Mouse (Mus musculus) midbrain, postnatal 0 days (tissue): ENCODE measurements around the gene Cntfr. TPM values are rescaled to one million over a fixed set of nuclear protein-coding genes. Genes with fewer than 3 reads are reported as not detected.

Experiments
- ATAC-seq: fragments of 200-750 bp; cut with Nextera tagmentation; 2 replicates; pipeline ENCODE4 v1.8.0; 2017; ENCODE audit warnings: moderate number of reproducible peaks, mild to moderate bottlenecking, moderate TSS enrichment, moderate library complexity; ENCODE audit not compliant: low FRiP score
- DNase-seq: peaks from one replicate; pipeline ENCODE4 v3.0.0-alpha.2; 2015; ENCODE audit warnings: low spot score
- H3K27ac ChIP-seq: fragments of 300-500 bp; sonication (generic); 2 replicates; pipeline ENCODE4 v1.5.1; 2014; ENCODE audit warnings: low read depth, mild to moderate bottlenecking, low read length, mixed read lengths
- H3K27me3 ChIP-seq: fragments of 300-500 bp; sonication (generic); 2 replicates; pipeline ENCODE4 v1.6.1; 2014; ENCODE audit warnings: low read length, control low read depth, mixed read lengths; ENCODE audit not compliant: insufficient read depth
- H3K36me3 ChIP-seq: fragments of 300-500 bp; sonication (generic); 2 replicates; pipeline ENCODE4 v1.6.1; 2014; ENCODE audit warnings: low read length, control low read depth, mixed read lengths; ENCODE audit not compliant: insufficient read depth
- H3K4me1 ChIP-seq: fragments of 300-500 bp; sonication (generic); 2 replicates; pipeline ENCODE4 v1.6.1; 2014; ENCODE audit warnings: mild to moderate bottlenecking, control low read depth, antibody characterized with exemption, low read length, mixed read lengths; ENCODE audit not compliant: insufficient read depth
- H3K4me2 ChIP-seq: fragments of 300-500 bp; sonication (generic); 2 replicates; pipeline ENCODE4 v1.6.1; 2014; ENCODE audit warnings: low read depth, mild to moderate bottlenecking, low read length, mixed read lengths; ENCODE audit not compliant: poor library complexity, severe bottlenecking
- H3K4me3 ChIP-seq: fragments of 300-500 bp; sonication (generic); 2 replicates; pipeline ENCODE4 v1.5.1; 2014; ENCODE audit warnings: low read depth, mild to moderate bottlenecking, low read length, moderate library complexity
- H3K9ac ChIP-seq: fragments of 300-500 bp; sonication (generic); replicated peaks from 2 replicates; pipeline ENCODE4 v1.6.1; 2014; ENCODE audit warnings: mild to moderate bottlenecking, low read length, moderate library complexity, mixed read lengths; ENCODE audit not compliant: poor library complexity, severe bottlenecking
- H3K9me3 ChIP-seq: fragments of 300-500 bp; sonication (generic); 2 replicates; pipeline ENCODE4 v1.6.1; 2016; ENCODE audit warnings: low read length, control low read depth
- CTCF ChIP-seq: IDR thresholded peaks from 2 replicates; pipeline ENCODE4 v1.5.1; 2016; ENCODE audit warnings: antibody characterized with exemption, mild to moderate bottlenecking
- WGBS: fragments of 180-500 bp; shearing (Covaris S2); extraction: QIAGEN DNeasy Blood & Tissue Kit; methylation state at CpG from one replicate; pipeline ENCODE4 v1.1.7; 2014; 5-methylcytosine and 5-hydroxymethylcytosine counted together
- polyA plus RNA-seq: library from polyadenylated mRNA; unstranded; fragments of >200 nt; fragmentation: Nextera tagmentation; extraction: Ambion mirVana; gene quantifications from 2 replicates; pipeline ENCODE4 v1.2.1, GENCODE M21; 2015
- total RNA-seq: library from RNA; depleted of rRNA; stranded (reverse); fragments of >200 nt; gene quantifications from 2 replicates; pipeline ENCODE4 v1.2.3, GENCODE M21; 2014

The Cntfr gene
- total and polyA plus RNA-seq, 2 experiments from 2014 or later: 20.1 to 69.2 TPM

DNA sequence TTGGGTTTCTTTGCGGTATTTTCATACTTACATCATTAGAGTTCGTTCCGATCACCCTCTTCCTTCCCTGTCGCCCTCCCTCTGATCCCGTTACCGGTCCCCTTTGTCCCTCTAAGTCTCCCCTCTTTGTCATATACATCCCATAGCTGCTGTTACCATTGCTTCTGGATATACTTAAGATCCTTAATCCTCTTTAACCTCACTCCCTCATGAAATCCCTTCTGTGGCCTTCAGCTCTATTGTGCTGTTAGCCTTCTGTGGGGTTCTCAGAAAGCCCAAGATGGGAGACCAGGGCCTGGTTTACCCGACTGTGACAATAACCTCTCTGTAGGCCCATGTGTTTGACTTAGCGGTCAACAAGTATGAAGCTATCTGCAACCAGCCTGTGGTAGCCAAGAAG lies 62.3 kb downstream of the Cntfr start:
- H3K4me1 ChIP-seq: peaks cover 20% of the 10 kb centered on the region
- H3K4me3 ChIP-seq: no peak overlapping the region
- ATAC-seq: no peak
- WGBS: 46% methylated on average over 8 of the region's 8 CpGs
- H3K27ac ChIP-seq: no peak overlapping the region
- H3K9ac ChIP-seq: no peak overlapping the region
- no peaks in the 10 kb centered on the region for H3K9me3 ChIP-seq
- H3K4me2 ChIP-seq: no peak overlapping the region
- peaks cover 4% of the 10 kb centered on the region; the same call in 1 of the 2 replicates for H3K36me3 ChIP-seq
- no peaks in the 10 kb centered on the region for H3K27me3 ChIP-seq
- TF ChIP-seq CTCF: no peak
- no peak for DNase-seq

DNA sequence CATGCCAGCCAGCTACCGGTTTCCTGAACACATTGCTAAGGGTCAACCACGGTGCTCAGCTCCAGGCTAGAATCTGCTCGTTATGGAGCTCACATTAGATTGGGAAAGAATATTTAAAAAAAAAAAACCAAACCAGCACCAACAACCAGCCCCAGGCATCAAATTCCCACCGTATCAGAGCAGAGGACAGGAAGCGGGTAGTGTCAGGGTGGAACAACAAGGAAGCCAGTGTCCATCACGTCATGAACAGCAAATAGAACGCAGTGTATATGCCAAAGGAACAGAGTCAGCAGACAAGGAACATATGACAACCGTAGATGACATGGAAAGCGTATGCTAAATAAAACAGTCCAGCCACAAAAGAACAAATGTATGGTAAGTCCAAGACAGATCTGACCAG lies 63.9 kb downstream of the Cntfr start:
- Histone ChIP-seq H3K4me3 (no peak overlapping the region), H3K9me3 (no peaks in the 10 kb centered on the region), H3K36me3 (peaks cover 4% of the 10 kb centered on the region; the same call in 1 of the 2 replicates), H3K4me2 (no peak overlapping the region), H3K9ac (no peak overlapping the region), H3K27me3 (no peaks in the 10 kb centered on the region), H3K4me1 (peaks cover 17% of the 10 kb centered on the region), H3K27ac (no peak overlapping the region)
- WGBS: 70% methylated on average over 9 of the region's 9 CpGs
- no peak for DNase-seq
- no peak for ATAC-seq
- TF ChIP-seq CTCF: no peak

DNA sequence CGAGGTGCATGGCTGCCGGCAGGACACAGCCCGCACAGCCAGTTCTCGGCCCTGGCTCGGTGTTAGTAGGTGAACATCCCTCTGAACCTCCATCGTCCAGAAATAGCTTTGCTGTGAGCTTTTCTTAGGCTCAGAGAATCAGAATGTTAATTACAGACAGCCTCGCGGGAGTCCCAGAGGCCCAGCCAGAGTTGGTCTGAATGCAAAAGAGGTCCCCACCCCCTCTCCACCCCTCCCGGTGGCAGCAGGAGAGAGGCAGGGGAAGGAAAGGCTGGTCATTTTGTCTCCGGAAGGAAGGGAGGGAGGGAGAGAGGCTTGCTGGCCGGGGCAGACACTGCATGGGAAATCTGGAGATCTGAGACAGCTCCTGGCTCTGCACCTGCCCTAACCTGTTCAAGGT lies 65.5 kb downstream of the Cntfr start:
- Histone ChIP-seq H3K4me1 (peaks cover 17% of the 10 kb centered on the region), H3K4me3 (no peak overlapping the region), H3K27me3 (no peaks in the 10 kb centered on the region), H3K4me2 (no peak overlapping the region), H3K9ac (no peak overlapping the region), H3K36me3 (no peaks in the 10 kb centered on the region), H3K9me3 (no peaks in the 10 kb centered on the region), H3K27ac (peak overlapping the region; percentile 51)
- 6% methylated on average over 11 of the region's 11 CpGs for WGBS
- peak; percentile 64 for DNase-seq
- TF ChIP-seq CTCF: no peak
- peak; percentile 59 for ATAC-seq

DNA sequence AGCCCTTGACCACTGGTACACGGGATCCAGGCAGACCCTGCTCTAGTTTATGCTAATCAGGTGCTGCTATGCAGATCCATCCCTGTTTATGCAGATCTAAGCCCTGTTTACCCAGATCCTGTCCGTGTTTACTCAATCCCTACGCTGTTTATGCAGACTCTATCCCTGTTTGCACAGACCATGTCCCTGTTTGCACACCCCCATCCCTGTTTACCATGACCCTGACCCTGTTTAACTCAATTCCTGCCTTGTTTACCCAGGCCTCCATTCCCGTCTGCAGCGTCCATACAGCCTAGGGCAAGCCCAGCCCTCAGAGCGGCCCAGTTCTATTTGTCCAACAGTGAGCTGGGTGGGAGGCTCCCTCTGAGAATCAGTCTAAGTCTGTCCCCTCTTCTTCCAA lies 66.7 kb downstream of the Cntfr start:
- 40% methylated on average over 6 of the region's 6 CpGs for WGBS

DNA sequence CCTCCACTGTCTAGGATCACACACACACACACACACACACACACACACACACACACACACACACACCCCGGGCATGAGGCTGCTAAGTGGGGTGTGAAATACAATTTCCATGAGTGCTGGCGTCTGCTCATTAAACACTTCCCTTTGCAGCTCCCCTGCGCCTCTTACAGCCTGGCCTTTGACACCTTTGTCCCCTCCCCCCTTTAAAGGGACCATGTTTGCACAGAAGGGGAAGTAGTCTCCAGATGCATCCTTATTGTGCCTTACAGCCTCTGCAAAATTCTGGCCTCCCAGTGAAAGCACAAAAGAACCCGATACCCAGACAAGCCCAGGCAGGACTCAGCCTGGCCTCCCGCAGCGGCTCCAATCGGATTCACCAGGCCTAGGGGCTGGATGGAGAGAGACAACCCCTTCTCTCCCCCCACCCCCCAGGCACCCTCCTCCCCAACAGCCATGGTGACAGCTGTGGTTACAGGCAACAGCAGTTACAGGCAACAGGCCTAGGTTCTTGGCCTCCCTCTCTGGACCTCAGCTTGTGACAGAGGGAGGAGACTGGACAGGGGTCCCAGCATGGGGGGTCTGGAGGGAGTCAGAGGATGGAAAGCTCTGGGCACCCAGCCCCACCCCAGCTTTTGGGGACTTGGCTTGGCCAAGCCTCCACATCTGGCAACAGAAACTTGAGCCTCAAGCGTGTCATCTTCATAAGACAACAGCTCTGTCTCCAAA lies 68.5 kb downstream of the Cntfr start:
- H3K27me3 ChIP-seq: no peaks in the 10 kb centered on the region
- no peaks in the 10 kb centered on the region for H3K36me3 ChIP-seq
- no peak overlapping the region for H3K27ac ChIP-seq
- H3K9me3 ChIP-seq: no peaks in the 10 kb centered on the region
- 14% methylated on average over 8 of the region's 8 CpGs for WGBS
- 0 out of 2 replicates have a peak, but pooled peaks have one; percentile 8 for ATAC-seq
- no peak overlapping the region for H3K9ac ChIP-seq
- no peak overlapping the region for H3K4me2 ChIP-seq
- H3K4me3 ChIP-seq: no peak overlapping the region
- H3K4me1 ChIP-seq: peaks cover 17% of the 10 kb centered on the region; the same call in 1 of the 2 replicates
- DNase-seq: peak; percentile 55
- no peak for TF ChIP-seq CTCF

More for the DNA sequence above, 66.7 kb downstream of the Cntfr start:
- ATAC-seq (no peak), DNase-seq (no peak)
- no peaks in the 10 kb centered on the region for H3K9me3 ChIP-seq
- H3K4me1 ChIP-seq: peaks cover 17% of the 10 kb centered on the region; the same call in 1 of the 2 replicates
- H3K27ac ChIP-seq: no peak overlapping the region
- no peak for TF ChIP-seq CTCF
- no peak overlapping the region for H3K4me2 ChIP-seq
- no peak overlapping the region for H3K4me3 ChIP-seq
- H3K27me3 ChIP-seq: no peaks in the 10 kb centered on the region
- H3K9ac ChIP-seq: no peak overlapping the region
- H3K36me3 ChIP-seq: no peaks in the 10 kb centered on the region

DNA sequence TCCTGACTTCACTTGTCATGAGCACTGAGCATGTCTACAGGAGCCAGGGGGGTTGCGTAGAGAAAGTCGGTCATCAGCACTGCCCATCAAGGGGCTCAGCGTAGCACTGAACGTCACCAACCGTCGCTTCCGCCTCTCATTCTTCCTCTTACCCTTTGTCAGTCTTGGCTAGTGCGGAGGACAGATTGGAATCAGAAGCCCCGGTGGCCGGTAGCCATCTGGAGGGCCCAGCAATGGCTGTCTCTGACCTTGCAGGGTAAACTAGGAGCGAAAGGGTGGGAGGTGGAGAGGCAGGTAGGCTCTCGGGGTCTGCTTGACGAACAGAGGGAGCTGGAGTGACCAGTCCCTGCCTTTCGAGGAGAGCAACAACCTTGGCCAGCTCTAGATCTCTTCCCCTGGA lies 74.8 kb downstream of the Cntfr start:
- no peak for DNase-seq
- H3K9ac ChIP-seq: no peak overlapping the region
- WGBS: 87% methylated on average over 14 of the region's 14 CpGs
- H3K9me3 ChIP-seq: no peaks in the 10 kb centered on the region
- no peaks in the 10 kb centered on the region; the same call in 1 of the 2 replicates for H3K4me1 ChIP-seq
- H3K27ac ChIP-seq: no peak overlapping the region
- no peaks in the 10 kb centered on the region for H3K36me3 ChIP-seq
- H3K4me3 ChIP-seq: no peak overlapping the region
- no peak for TF ChIP-seq CTCF
- ATAC-seq: no peak
- H3K4me2 ChIP-seq: no peak overlapping the region
- no peaks in the 10 kb centered on the region for H3K27me3 ChIP-seq
